Mouse (Mus musculus) hindbrain, embryonic 12.5 days (tissue): ENCODE measurements around the gene Mob3c. TPM values are rescaled to one million over a fixed set of nuclear protein-coding genes. Genes with fewer than 3 reads are reported as not detected.
A peak's percentile ranks its signal among the peaks of the same experiment; 100 is the strongest.

Experiments used
- ATAC-seq: fragments of 200-750 bp; cut with Nextera tagmentation; 2 replicates; pipeline ENCODE4 v1.8.0; 2017; ENCODE audit warnings: moderate TSS enrichment; ENCODE audit not compliant: low FRiP score
- H3K27ac ChIP-seq: fragments of 300-500 bp; sonication (generic); 2 replicates; pipeline ENCODE4 v1.5.1; 2016; ENCODE audit warnings: mild to moderate bottlenecking
- H3K27me3 ChIP-seq: fragments of 300-500 bp; sonication (generic); 2 replicates; pipeline ENCODE4 v1.6.1; 2016; ENCODE audit warnings: mild to moderate bottlenecking
- H3K36me3 ChIP-seq: fragments of 300-500 bp; sonication (generic); 2 replicates; pipeline ENCODE4 v1.6.1; 2016; ENCODE audit warnings: mild to moderate bottlenecking
- H3K4me1 ChIP-seq: fragments of 300-500 bp; sonication (generic); 2 replicates; pipeline ENCODE4 v1.6.1; 2016
- H3K4me2 ChIP-seq: fragments of 300-500 bp; sonication (generic); replicated peaks from 2 replicates; pipeline ENCODE4 v1.6.1; 2016; ENCODE audit warnings: mild to moderate bottlenecking
- H3K4me3 ChIP-seq: fragments of 300-500 bp; sonication (generic); 2 replicates; pipeline ENCODE4 v1.5.1; 2016; ENCODE audit warnings: mild to moderate bottlenecking
- H3K9ac ChIP-seq: fragments of 300-500 bp; sonication (generic); 2 replicates; pipeline ENCODE4 v1.6.1; 2016; ENCODE audit warnings: mild to moderate bottlenecking, moderate library complexity
- H3K9me3 ChIP-seq: fragments of 300-500 bp; sonication (generic); replicated peaks from 2 replicates; pipeline ENCODE4 v1.6.1; 2016; ENCODE audit warnings: mild to moderate bottlenecking
- WGBS: fragments of 180-500 bp; shearing (Covaris S2); methylation state at CpG from one replicate; pipeline ENCODE4 v1.1.7; 2016; 5-methylcytosine and 5-hydroxymethylcytosine counted together
- polyA plus RNA-seq: library from polyadenylated mRNA; unstranded; fragments of >200 nt; fragmentation: Nextera tagmentation; extraction: Ambion mirVana; gene quantifications from 2 replicates; pipeline ENCODE4 v1.2.1, GENCODE M21; 2016

Mob3c gene
- polyA plus RNA-seq, 1 experiment from 2014 or later = 6.7 TPM

DNA sequence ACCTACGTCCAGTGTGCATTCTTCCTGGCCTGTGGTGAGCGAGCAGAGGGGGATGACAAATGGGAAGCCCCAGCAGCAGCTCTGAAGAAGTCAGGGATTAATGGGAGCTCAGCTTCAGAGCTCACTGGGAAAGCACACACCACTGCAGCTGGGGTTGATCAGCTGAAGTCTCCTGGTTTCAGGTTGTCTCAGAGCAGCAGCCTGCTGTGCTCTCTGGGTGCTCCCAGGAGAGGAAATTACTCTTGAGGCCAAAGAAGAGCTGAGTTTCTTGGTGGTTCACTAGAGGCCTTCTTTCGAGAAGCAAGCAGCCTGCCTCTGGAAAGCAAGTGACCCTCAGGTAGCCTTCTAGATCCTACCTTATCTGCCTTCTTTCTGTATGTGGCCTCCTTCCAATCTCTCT lies 6.9 kb upstream of the Mob3c start:
- Histone ChIP-seq H3K9ac (no peak overlapping the region), H3K27ac (no peak overlapping the region), H3K4me3 (no peak overlapping the region), H3K9me3 (no peaks in the 10 kb centered on the region), H3K27me3 (no peaks in the 10 kb centered on the region), H3K4me1 (no peaks in the 10 kb centered on the region), H3K36me3 (no peaks in the 10 kb centered on the region), H3K4me2 (no peak overlapping the region)
- no peak for ATAC-seq
- 70% methylated on average over 3 of the region's 3 CpGs for WGBS

DNA sequence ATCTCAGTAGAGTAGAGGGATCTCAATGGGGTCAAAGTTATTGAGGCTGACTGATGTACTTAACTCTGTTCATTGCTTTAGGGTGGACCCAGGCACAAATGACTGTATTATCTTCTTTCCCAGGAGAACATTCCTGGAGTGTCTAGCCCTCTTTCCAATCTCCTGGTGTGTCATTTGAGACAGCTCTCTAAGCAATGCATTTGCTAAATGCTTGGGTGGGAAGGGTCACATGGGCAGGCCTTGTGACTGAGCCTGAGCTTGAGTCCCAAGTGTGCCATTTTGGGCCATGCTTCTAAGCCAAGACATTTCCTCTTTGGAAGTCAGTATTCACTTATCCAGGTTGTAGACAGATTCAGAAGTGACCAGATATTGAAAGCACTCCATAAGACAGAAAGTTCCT lies 6.5 kb upstream of the Mob3c start:
- ATAC-seq = no peak
- Histone ChIP-seq H3K27me3 (no peaks in the 10 kb centered on the region), H3K36me3 (no peaks in the 10 kb centered on the region), H3K4me3 (no peak overlapping the region), H3K4me2 (no peak overlapping the region), H3K27ac (no peak overlapping the region), H3K4me1 (no peaks in the 10 kb centered on the region), H3K9me3 (no peaks in the 10 kb centered on the region), H3K9ac (no peak overlapping the region)

DNA sequence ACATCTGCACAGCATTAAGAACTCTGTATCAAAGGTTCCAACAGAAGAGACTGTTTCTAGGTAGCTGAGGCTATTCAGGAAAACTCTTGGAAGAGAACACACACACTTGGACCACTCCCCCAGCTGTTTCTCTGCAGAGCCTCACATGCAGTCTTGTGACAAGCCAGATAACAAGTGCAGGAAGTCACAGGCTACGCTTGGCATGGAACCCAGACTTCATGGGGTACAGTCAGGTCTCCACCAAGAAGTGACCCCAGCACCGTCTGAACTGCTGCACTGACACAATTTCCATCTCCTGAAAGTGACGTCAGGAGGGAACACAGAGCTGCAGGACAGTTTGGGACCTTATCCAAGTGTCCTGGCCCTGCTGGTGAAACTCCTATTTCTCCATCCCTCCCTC lies 6.0 kb upstream of the Mob3c start:
- ATAC-seq = no peak
- Histone ChIP-seq H3K27me3 (no peaks in the 10 kb centered on the region), H3K4me1 (no peaks in the 10 kb centered on the region), H3K4me2 (no peak overlapping the region), H3K27ac (no peak overlapping the region), H3K4me3 (no peak overlapping the region), H3K36me3 (no peaks in the 10 kb centered on the region), H3K9me3 (no peaks in the 10 kb centered on the region), H3K9ac (no peak overlapping the region)
- 84% methylated on average over 3 of the region's 3 CpGs for WGBS

DNA sequence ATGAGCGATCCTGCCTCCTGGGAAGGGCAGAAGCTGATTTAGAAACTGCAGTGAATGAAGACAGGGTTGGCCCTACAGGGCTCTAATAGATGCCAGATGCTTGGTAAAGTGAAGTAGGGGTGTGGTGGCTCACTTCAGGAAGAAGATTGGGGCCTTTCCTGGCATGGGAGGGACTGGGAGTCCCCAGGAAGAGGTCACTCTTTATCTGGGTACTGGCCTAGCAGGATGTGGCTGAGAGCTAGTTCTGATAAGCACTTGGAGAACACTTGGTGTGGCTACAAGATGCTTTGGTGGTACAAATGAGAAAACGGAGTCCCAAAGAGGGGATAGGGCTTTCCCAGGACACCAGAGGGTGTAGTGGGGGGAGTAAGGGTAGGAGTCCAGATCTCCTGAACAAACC lies 3.7 kb upstream of the Mob3c start:
- Histone ChIP-seq H3K27me3 (0 out of 2 replicates have a peak, but pooled peaks cover 2% of the 10 kb centered on the region), H3K27ac (no peak overlapping the region), H3K36me3 (no peaks in the 10 kb centered on the region), H3K4me3 (no peak overlapping the region), H3K4me2 (no peak overlapping the region), H3K4me1 (peaks cover 11% of the 10 kb centered on the region), H3K9me3 (no peaks in the 10 kb centered on the region), H3K9ac (no peak overlapping the region)
- no peak for ATAC-seq
- 69% methylated on average over 2 of the region's 2 CpGs for WGBS

DNA sequence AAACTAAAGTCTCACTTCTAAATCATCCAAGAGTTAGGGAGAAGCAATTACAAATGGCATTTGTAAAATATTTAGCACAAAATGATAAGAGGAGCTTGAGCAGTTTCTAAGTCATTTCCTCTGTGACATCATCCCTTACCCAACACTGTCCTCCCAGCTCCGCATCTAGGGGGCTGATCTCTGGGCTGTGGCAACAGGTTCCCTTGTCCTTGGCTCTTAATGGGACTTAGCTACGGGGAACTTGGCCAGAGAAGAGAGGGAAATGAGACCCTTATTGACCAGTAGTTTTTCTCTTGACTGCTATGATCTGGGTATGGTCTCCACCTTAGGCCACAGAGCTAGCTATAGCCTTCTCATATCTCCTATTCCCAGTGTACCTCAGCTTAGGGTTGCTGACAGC lies 2.6 kb upstream of the Mob3c start:
- Histone ChIP-seq H3K4me3 (no peak overlapping the region), H3K4me1 (peaks cover 11% of the 10 kb centered on the region), H3K36me3 (no peaks in the 10 kb centered on the region), H3K9ac (no peak overlapping the region), H3K27me3 (peaks cover 6% of the 10 kb centered on the region), H3K9me3 (no peaks in the 10 kb centered on the region), H3K27ac (no peak overlapping the region), H3K4me2 (no peak overlapping the region)
- no peak for ATAC-seq
- 91% methylated on average over 2 of the region's 2 CpGs for WGBS

DNA sequence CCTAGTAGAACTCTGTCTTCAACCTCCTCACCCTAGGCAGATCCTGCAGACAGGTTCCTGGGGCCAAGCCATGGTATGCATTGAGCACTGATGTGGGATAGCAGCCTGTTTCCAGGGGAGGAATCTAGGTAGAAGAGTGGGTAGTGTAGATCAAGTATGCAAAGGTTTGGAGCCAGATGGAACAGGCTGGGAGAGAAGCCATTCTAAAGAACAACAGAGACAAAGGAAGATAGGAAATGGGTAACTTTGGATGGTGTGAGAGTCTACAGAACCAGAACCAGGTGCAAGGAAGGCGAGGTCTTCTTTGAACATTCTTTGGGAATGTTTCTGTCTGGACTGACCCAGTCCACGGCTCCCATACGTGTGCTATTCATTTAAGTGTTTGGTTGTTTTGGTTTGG lies 826 bp upstream of the Mob3c start:
- Histone ChIP-seq H3K4me3 (no peak overlapping the region), H3K9me3 (no peaks in the 10 kb centered on the region), H3K27ac (no peak overlapping the region), H3K4me2 (no peak overlapping the region), H3K36me3 (no peaks in the 10 kb centered on the region), H3K27me3 (peaks cover 6% of the 10 kb centered on the region), H3K9ac (no peak overlapping the region), H3K4me1 (peaks cover 11% of the 10 kb centered on the region)
- WGBS = 63% methylated on average over 3 of the region's 3 CpGs
- ATAC-seq = no peak

DNA sequence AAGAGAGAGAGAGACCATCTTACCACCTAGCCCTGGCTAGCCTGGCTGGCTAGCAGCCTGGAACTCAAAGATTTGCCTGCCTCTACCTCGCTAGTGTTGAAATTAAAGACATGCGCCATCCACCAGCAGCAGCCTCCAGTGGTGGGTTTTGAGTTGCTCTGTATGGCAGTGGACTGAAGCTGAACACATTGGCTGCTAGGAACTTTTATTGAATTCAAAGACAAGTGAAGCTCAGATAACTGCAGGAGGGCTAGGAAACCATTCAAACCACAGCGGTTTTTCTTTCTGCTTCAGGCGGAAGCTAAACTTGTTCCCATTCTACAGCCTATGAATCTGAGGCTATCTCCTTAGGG lies 381 bp upstream of the Mob3c start:
- H3K4me3 ChIP-seq = peak overlapping the region; percentile 83
- H3K27ac ChIP-seq = 0 out of 2 replicates have a peak overlapping the region, but pooled peaks have one; percentile 12
- no peaks in the 10 kb centered on the region for H3K36me3 ChIP-seq
- H3K9me3 ChIP-seq = no peaks in the 10 kb centered on the region
- peaks cover 11% of the 10 kb centered on the region for H3K4me1 ChIP-seq
- H3K9ac ChIP-seq = peak overlapping the region; percentile 78
- H3K4me2 ChIP-seq = peak overlapping the region; percentile 81
- ATAC-seq = peak; percentile 4
- H3K27me3 ChIP-seq = peaks cover 6% of the 10 kb centered on the region
- 4% methylated on average over 4 of the region's 4 CpGs for WGBS

DNA sequence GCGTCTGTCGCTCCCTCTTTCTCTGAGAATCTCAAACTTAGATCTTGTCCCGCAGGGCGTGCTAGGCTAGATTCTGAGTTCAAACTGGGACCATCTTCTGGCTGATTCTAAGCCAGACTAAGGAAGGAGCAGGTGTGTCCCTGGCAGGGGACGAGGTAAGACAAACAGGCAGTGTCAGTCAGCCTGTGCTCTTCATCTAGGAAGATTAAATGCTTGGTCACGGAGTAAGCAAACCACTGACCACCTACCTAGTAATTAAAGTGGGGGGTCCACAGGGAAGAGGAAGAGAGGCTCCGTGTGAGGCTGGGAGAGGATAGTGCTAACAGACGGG lies 645 bp downstream of the Mob3c start:
- Histone ChIP-seq H3K4me1 (peaks cover 11% of the 10 kb centered on the region), H3K27ac (no peak overlapping the region), H3K27me3 (peaks cover 6% of the 10 kb centered on the region), H3K9me3 (no peaks in the 10 kb centered on the region), H3K9ac (peak overlapping the region; percentile 78), H3K4me3 (peak overlapping the region; percentile 83), H3K4me2 (peak overlapping the region; percentile 81), H3K36me3 (no peaks in the 10 kb centered on the region)
- no peak; the same call in 1 of the 2 replicates for ATAC-seq
- WGBS = 4% methylated on average over 8 of the region's 8 CpGs

DNA sequence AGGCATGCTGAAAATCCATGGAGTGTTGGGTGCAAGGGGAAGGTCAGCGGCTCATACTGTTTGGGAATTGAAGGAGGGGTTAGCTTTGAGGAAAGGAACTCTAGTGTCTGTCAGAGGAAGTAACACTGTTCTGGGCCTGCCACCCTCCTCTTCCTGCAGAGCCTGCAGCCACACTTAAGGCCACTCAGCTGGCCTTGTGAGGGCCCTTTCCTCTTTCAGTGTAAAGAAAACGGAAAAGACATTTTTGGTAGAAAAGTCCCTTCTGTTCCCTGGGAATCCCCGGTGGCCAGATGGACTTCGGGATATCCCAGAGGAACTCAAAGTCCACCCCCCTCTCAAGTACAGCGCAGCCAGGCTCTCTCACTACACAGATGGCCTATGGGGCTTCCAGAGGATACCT lies 2.6 kb downstream of the Mob3c start:
- Histone ChIP-seq H3K27me3 (peaks cover 6% of the 10 kb centered on the region), H3K9ac (no peak overlapping the region), H3K4me1 (peaks cover 11% of the 10 kb centered on the region), H3K4me2 (no peak overlapping the region), H3K36me3 (no peaks in the 10 kb centered on the region), H3K4me3 (no peak overlapping the region), H3K27ac (no peak overlapping the region), H3K9me3 (no peaks in the 10 kb centered on the region)
- 87% methylated on average over 5 of the region's 5 CpGs for WGBS
- ATAC-seq = no peak

DNA sequence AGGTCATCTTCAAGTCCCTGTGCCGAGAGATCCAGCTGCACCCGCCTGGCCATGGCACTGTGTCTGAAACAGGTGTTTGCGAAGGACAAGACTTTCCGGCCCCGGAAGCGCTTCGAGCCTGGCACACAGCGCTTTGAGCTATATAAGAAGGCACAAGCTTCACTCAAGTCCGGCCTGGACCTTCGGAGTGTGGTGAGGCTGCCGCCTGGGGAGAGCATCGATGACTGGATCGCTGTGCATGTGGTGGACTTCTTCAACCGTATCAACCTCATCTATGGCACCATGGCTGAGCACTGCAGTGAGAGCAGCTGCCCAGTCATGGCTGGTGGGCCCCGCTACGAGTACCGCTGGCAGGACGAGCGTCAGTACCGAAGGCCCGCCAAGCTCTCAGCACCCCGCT lies 3.3 kb downstream of the Mob3c start:
- Histone ChIP-seq H3K27me3 (peaks cover 6% of the 10 kb centered on the region), H3K36me3 (no peaks in the 10 kb centered on the region), H3K4me3 (no peak overlapping the region), H3K4me1 (peaks cover 11% of the 10 kb centered on the region), H3K9me3 (no peaks in the 10 kb centered on the region), H3K4me2 (no peak overlapping the region), H3K9ac (no peak overlapping the region), H3K27ac (no peak overlapping the region)
- whole genome bisulfite sequencing = 94% methylated on average over 22 of the region's 22 CpGs
- no peak for ATAC-seq

DNA sequence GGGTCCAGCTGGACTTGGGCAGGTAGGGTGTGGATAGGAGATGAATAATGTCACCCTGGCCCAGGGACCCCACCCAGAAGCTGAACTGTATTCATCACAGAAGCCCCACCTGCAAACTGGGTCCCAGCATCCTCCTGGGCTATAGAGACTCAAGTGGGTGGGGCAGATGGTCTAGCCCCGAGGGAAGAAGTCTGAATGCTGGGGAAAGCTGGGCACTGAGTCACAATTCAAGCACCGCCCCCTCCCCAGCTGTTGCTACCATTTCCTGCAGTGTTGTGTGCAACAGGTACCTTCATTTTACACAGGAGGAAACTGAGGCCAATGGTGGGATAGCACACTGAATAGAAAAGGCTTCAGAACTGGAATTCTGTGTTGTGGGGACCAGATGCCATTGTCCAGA lies 4.1 kb downstream of the Mob3c start:
- WGBS = 54% methylated on average over 2 of the region's 2 CpGs
- Histone ChIP-seq H3K4me2 (no peak overlapping the region), H3K4me3 (no peak overlapping the region), H3K9me3 (no peaks in the 10 kb centered on the region), H3K27me3 (peaks cover 6% of the 10 kb centered on the region), H3K27ac (no peak overlapping the region), H3K36me3 (no peaks in the 10 kb centered on the region), H3K9ac (no peak overlapping the region), H3K4me1 (peaks cover 11% of the 10 kb centered on the region)
- no peak for ATAC-seq

DNA sequence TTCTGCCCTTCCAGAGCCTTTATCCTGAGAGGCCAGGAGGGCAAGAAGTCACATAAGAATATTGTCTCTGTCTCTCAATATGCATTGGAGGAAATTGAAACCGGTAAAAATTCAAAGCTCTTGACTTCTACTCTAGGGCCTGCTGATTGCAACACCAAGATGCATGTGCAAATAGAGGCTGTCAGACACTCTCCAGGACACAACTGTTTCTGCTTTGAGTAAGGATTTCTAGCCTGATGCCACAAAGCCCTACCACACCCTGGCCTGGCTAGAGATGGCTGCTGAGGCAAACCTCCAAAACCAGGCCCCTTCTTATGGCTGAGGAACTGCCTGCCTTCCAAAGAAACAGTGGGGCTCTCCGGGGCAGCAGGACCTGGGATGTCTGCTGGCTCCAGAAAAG lies 7.7 kb downstream of the Mob3c start:
- Histone ChIP-seq H3K27ac (no peak overlapping the region), H3K4me2 (no peak overlapping the region), H3K36me3 (no peaks in the 10 kb centered on the region), H3K4me1 (peaks cover 4% of the 10 kb centered on the region; the same call in 1 of the 2 replicates), H3K27me3 (no peaks in the 10 kb centered on the region), H3K4me3 (no peak overlapping the region), H3K9me3 (no peaks in the 10 kb centered on the region), H3K9ac (no peak overlapping the region)
- ATAC-seq = no peak
- whole genome bisulfite sequencing = 79% methylated on average over 2 of the region's 2 CpGs

DNA sequence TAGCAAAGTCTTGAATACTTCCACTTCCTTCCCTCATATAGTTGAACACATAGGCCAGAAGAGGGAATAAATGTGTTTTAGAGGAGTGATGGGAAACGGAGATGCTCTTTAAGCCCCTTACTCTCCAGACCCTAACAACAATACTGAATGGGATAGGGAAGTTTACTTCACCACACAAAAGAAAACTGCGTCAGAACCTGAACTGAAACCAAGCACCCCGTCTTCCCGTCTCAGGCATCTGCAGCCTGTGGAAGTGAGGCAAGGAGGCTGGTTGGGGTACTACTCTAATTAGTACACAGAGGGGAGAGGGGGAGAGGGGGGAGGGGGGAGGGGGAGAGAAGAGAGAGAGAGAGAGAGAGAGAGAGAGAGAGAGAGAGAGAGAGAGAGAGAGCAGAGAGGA lies 10.3 kb downstream of the Mob3c start:
- H3K27me3 ChIP-seq = no peaks in the 10 kb centered on the region
- H3K9ac ChIP-seq = no peak overlapping the region
- no peaks in the 10 kb centered on the region for H3K36me3 ChIP-seq
- WGBS = 75% methylated on average over 4 of the region's 4 CpGs
- H3K4me3 ChIP-seq = peak overlapping the region; percentile 57
- peak overlapping the region; percentile 63 for H3K4me2 ChIP-seq
- no peak overlapping the region for H3K27ac ChIP-seq
- H3K9me3 ChIP-seq = no peaks in the 10 kb centered on the region
- no peak for ATAC-seq
- peaks cover 4% of the 10 kb centered on the region; the same call in 1 of the 2 replicates for H3K4me1 ChIP-seq
